Mouse (Mus musculus): ENCODE data around the gene Fam124b. TPM values are rescaled to one million over a fixed set of nuclear protein-coding genes. Genes with fewer than 3 reads are reported as not detected.

Fam124b gene
- polyA plus RNA-seq, 1 experiment from 2014 or later: 0.47 TPM

- H3K27ac ChIP-seq (replicated peaks): no peak overlapping the region
- H3K4me3 ChIP-seq: no peak overlapping the region
- WGBS: 63% methylated on average over 6 of the region's 6 CpGs
- no peaks in the 10 kb centered on the region for H3K9me3 ChIP-seq (replicated peaks)
- H3K4me1 ChIP-seq: no peaks in the 10 kb centered on the region
- H3K27me3 ChIP-seq (ENCODE audit: low read depth, poor library complexity, severe bottlenecking): no peaks in the 10 kb centered on the region
- no peaks in the 10 kb centered on the region for H3K36me3 ChIP-seq
- DNase-seq (ENCODE audit: low spot score): no peak
Observed at GRCm38 (mm10) chr1:80162943-80163342, 55.3 kb downstream of the Fam124b start.

- H3K27me3 ChIP-seq (ENCODE audit: low read depth, poor library complexity, severe bottlenecking): no peaks in the 10 kb centered on the region
- H3K9me3 ChIP-seq (replicated peaks): no peaks in the 10 kb centered on the region
- H3K27ac ChIP-seq (replicated peaks): no peak overlapping the region
- no peaks in the 10 kb centered on the region for H3K36me3 ChIP-seq
- H3K4me3 ChIP-seq: no peak overlapping the region
- DNase-seq (ENCODE audit: low spot score): no peak
- H3K4me1 ChIP-seq: no peaks in the 10 kb centered on the region
Observed at GRCm38 (mm10) chr1:80159586-80159985, 58.7 kb downstream of the Fam124b start.

GRCm38 (mm10) chr1:80154902-80155301 lies 63.4 kb downstream of the Fam124b start:
- no peak for DNase-seq (ENCODE audit: low spot score)
- WGBS: 86% methylated on average over 1 of the region's 1 CpGs
- Histone ChIP-seq H3K36me3 (no peaks in the 10 kb centered on the region), H3K4me1 (no peaks in the 10 kb centered on the region), H3K4me3 (no peak overlapping the region), H3K9me3 (replicated peaks) (no peaks in the 10 kb centered on the region), H3K27ac (replicated peaks) (no peak overlapping the region), H3K27me3 (ENCODE audit: low read depth, poor library complexity, severe bottlenecking) (no peaks in the 10 kb centered on the region)

DNA sequence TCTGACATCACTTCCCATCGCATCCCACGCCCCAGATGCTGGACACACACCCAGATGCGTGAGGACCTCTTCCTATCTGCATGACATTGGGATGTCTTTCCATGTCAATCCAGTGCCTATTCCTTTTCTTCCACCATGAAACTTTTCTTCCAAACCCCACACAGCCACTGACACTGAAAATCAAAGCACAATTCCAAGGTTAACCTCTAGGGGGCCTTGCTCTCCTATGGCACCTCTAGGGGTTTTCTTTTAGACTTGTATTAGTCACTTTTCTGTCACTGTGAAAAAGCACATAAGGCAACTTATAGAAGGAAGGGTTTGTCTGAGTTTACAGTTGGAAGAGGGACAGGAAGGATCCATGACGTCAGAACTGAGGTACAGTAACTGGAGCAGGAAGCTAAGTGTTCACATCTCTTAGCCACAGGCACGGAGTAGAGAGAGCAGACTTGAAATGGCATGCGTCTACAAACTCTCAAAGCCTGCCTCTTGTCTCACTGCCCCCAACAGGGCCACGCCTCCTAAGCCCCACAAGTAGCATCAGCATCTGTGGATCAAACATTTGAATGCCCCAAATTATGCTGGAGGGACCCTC lies 65.1 kb downstream of the Fam124b start:
- Histone ChIP-seq H3K4me1 (no peaks in the 10 kb centered on the region), H3K27ac (replicated peaks) (no peak overlapping the region), H3K27me3 (ENCODE audit: low read depth, poor library complexity, severe bottlenecking) (no peaks in the 10 kb centered on the region), H3K4me3 (no peak overlapping the region), H3K9me3 (replicated peaks) (no peaks in the 10 kb centered on the region), H3K36me3 (no peaks in the 10 kb centered on the region)
- no peak for DNase-seq (ENCODE audit: low spot score)
- WGBS: 84% methylated on average over 7 of the region's 7 CpGs

- no peaks in the 10 kb centered on the region for H3K36me3 ChIP-seq
- DNase-seq (ENCODE audit: low spot score): no peak
- no peaks in the 10 kb centered on the region for H3K4me1 ChIP-seq
- H3K4me3 ChIP-seq: no peak overlapping the region
- H3K27me3 ChIP-seq (ENCODE audit: low read depth, poor library complexity, severe bottlenecking): no peaks in the 10 kb centered on the region
- H3K27ac ChIP-seq (replicated peaks): no peak overlapping the region
- H3K9me3 ChIP-seq (replicated peaks): peaks cover 6% of the 10 kb centered on the region; the same call in 1 of the 2 replicates
Observed at GRCm38 (mm10) chr1:80150681-80151080, 67.6 kb downstream of the Fam124b start.

Other genes with a start within 250 kb of the Fam124b start
- gene Cul3, start 122.0 kb upstream of the Fam124b start, polyA plus RNA-seq (2016; fragmentation: Nextera tagmentation; extraction: Ambion mirVana): 27.0 and 28.3 TPM in 2 replicates
- gene Gm45261, start 243.0 kb upstream of the Fam124b start, polyA plus RNA-seq (2016; fragmentation: Nextera tagmentation; extraction: Ambion mirVana): not detected in 2 replicates